Mouse (Mus musculus) MEL (cell line): ENCODE data around the gene Fbxw24.

Experiments used
- CTCF ChIP-seq, 3 experiments: IDR thresholded peaks in 2 of 3; conservative IDR thresholded peaks in 1 of 3; 2 replicates each; pipeline ENCODE4 v1.5.1; 2011 to 2012; ENCODE audit warnings: low read length in 3 of 3, low read depth in 2 of 3, mild to moderate bottlenecking in 2 of 3, improper control_type of control experiment in 1 of 3, inconsistent platforms in 1 of 3, mixed read lengths in 1 of 3, moderate library complexity in 1 of 3; ENCODE audit not compliant: control insufficient read depth in 1 of 3, insufficient read depth in 1 of 3, poor library complexity in 1 of 3, severe bottlenecking in 1 of 3
- EP300 ChIP-seq, 2 experiments: IDR thresholded peaks; 2 replicates each; pipeline ENCODE4 v1.6.1; 2011; ENCODE audit warnings: improper control_type of control experiment in 2 of 2, low read length in 2 of 2, low read depth in 1 of 2, mild to moderate bottlenecking in 1 of 2
- GATA1 ChIP-seq: IDR thresholded peaks from 2 replicates; pipeline ENCODE4 v1.6.1; 2011; ENCODE audit warnings: low read depth, low read length, improper control_type of control experiment
- MAZ ChIP-seq: IDR thresholded peaks from 2 replicates; pipeline ENCODE4 v1.6.1; 2012; ENCODE audit warnings: low read depth, mild to moderate bottlenecking, inconsistent platforms, low read length, improper control_type of control experiment
- MEF2A ChIP-seq: IDR thresholded peaks from 2 replicates; pipeline ENCODE4 v1.6.1; 2014; ENCODE audit warnings: low read depth, mild to moderate bottlenecking, inconsistent platforms, low read length, improper control_type of control experiment; ENCODE audit not compliant: poor library complexity, insufficient replicate concordance, severe bottlenecking; ENCODE audit errors: extremely low read depth
- POLR2AphosphoS2 ChIP-seq: IDR thresholded peaks from 2 replicates; pipeline ENCODE4 v1.6.1; 2011; ENCODE audit warnings: low read length, improper control_type of control experiment
- RAD21 ChIP-seq: IDR thresholded peaks from 2 replicates; pipeline ENCODE4 v1.6.1; 2011; ENCODE audit warnings: mild to moderate bottlenecking, low read depth, low read length, improper control_type of control experiment
- RCOR1 ChIP-seq: IDR thresholded peaks from 2 replicates; pipeline ENCODE4 v1.6.1; 2012; ENCODE audit warnings: low read depth, mild to moderate bottlenecking, inconsistent platforms, low read length, improper control_type of control experiment
- SIN3A ChIP-seq: IDR thresholded peaks from 2 replicates; pipeline ENCODE4 v1.6.1; 2012; ENCODE audit warnings: low read length, improper control_type of control experiment, inconsistent platforms
- SMC3 ChIP-seq: IDR thresholded peaks from 2 replicates; pipeline ENCODE4 v1.6.1; 2011; ENCODE audit warnings: low read depth, low read length, improper control_type of control experiment
- TCF12 ChIP-seq: IDR thresholded peaks from 2 replicates; pipeline ENCODE4 v1.6.1; 2014; ENCODE audit warnings: low read depth, mild to moderate bottlenecking, inconsistent platforms, low read length, improper control_type of control experiment, moderate library complexity
- UBTF ChIP-seq: IDR thresholded peaks from 2 replicates; pipeline ENCODE4 v1.6.1; 2012; ENCODE audit warnings: low read depth, mild to moderate bottlenecking, inconsistent platforms, low read length, improper control_type of control experiment, moderate library complexity, borderline replicate concordance; ENCODE audit not compliant: insufficient read depth

DNA sequence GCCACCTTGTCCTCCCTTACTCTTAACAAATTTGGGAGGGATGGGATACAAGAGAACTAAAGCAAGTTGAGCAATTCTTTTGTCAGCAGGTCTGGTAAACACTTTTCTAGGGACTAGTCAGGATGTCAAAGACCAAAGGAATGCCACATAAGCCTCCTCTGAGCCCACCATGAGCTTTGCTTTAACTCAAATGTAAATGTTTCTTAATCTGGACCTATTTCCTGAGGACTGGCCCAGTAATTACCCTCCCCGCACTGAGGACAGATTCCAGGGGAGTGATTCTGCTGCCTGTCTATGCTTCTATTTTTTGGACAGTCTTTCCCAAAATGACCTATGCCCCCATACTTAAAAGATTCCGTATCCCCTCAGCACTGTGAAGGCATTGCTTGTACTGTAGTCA lies 31.0 kb downstream of the Fbxw24 start:
- TF ChIP-seq GATA1 (no peak), CTCF (IDR thresholded peaks at IDR 0.05 in 2 of 3, conservative IDR thresholded peaks at IDR 0.05 in 1 of 3; ENCODE audit: control insufficient read depth in 1 of 3, insufficient read depth in 1 of 3, low read depth in 2 of 3, low read length in 3 of 3, poor library complexity in 1 of 3, severe bottlenecking in 1 of 3) (no peak), EP300 (IDR thresholded peaks at IDR 0.05; ENCODE audit: low read depth in 1 of 2, low read length in 2 of 2) (no peak), POLR2AphosphoS2 (no peak), MEF2A (no peak), MAZ (no peak), TCF12 (no peak), RCOR1 (no peak), RAD21 (no peak), UBTF (no peak), SIN3A (no peak), SMC3 (no peak)
